Mouse (Mus musculus): Measurements from ENCODE around the gene Syn2.

Gene Syn2

GRCm38 (mm10) chr6:115293877-115294276 is 159.2 kb downstream of the Syn2 start:
- no peak for DNase-seq

GRCm38 (mm10) chr6:115307134-115307533 is 172.4 kb downstream of the Syn2 start:
- DNase-seq, result no peak

GRCm38 (mm10) chr6:115312780-115313179 is 178.1 kb downstream of the Syn2 start:
- DNase-seq, result no peak

GRCm38 (mm10) chr6:115313235-115313738 is 178.6 kb downstream of the Syn2 start:
- no peak for DNase-seq

GRCm38 (mm10) chr6:115313910-115314309 is 179.2 kb downstream of the Syn2 start:
- no peak for DNase-seq

GRCm38 (mm10) chr6:115315770-115316169 is 181.1 kb downstream of the Syn2 start:
- DNase-seq, result no peak

GRCm38 (mm10) chr6:115316811-115317221 is 182.1 kb downstream of the Syn2 start:
- DNase-seq, result no peak

GRCm38 (mm10) chr6:115318811-115319210 is 184.1 kb downstream of the Syn2 start:
- DNase-seq, result no peak

- no peak for DNase-seq
Measured at GRCm38 (mm10) chr6:115319686-115320085, 185.0 kb downstream of the Syn2 start.

- DNase-seq, result no peak
Measured at GRCm38 (mm10) chr6:115320927-115321714, 186.4 kb downstream of the Syn2 start.

- DNase-seq, result no peak
Measured at GRCm38 (mm10) chr6:115321883-115322351, 187.2 kb downstream of the Syn2 start.

GRCm38 (mm10) chr6:115322956-115323355 is 188.3 kb downstream of the Syn2 start:
- DNase-seq, result no peak

- DNase-seq, result no peak
Measured at GRCm38 (mm10) chr6:115330964-115331363, 196.3 kb downstream of the Syn2 start.

Data from spleen, adult 18-20 months (tissue).